Mouse (Mus musculus): ENCODE results near the gene Thra.

Gene Thra

DNA sequence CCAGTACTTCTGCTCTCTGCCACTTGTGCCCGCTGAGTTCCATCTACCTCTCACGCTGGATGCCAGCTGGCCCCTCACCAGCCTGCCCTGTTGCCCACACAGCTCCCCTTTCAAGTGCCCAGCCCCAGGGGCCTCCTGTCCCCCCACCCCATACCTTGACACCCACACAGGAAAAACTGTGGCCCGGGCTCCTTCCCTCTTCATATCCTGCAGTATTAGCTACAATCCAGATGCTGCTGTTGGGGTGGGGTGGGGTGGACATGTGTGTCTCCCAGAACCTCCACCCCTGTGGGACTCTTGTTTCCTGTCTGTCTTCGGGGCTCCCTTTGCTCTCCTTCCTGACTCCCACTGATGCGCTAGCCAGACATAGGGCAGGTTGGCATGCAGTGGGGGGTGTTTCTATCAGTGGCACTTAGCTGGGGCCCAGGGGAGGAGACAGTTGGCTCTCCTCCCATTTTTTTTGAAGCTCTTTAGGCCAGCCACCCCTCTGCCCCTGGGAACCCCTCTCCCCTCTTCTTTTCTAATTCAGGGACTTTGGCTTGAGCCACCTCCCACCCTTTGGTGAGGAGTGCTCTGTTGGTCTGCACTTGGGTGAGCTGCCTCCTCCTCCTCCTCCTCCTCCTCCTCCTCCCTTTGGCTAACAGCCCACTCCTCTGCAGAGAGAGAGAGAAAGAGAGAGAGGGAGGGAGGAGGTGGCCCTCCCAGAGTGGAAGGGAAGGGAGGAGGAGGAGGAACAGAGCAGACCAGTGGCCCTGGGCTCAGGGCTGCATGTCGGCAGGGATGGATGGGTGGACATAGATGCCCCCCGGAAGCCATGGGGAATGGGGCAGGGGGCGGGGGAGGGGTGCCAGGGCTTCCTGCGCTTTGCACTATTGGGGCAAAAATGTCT lies 25.2 kb downstream of the Thra start:
- no peak for DNase-seq (ENCODE audit: low spot score)

GRCm38 (mm10) chr11:98766346-98766745 lies 25.9 kb downstream of the Thra start:
- no peak for DNase-seq (ENCODE audit: low spot score)

DNA sequence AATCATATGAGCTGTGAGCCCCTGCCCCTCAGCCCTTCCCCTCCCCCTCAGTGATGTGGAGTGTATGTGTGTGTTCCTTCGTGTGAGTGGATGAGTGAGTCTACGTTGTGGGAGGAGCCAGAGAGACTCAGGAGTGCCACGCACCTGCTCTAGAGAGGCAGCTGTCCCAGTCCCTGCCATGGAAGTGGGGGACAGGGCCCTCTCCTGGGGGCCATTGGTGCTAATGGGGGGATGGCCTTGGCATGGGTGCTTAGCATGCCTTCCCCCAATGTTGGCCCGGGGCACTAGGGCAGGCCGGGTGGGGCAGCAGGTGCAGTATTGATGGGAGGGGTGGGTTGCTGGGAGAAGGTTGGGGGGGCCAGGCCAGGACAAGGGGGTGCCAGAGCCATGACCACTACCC lies 26.4 kb downstream of the Thra start:
- DNase-seq (ENCODE audit: low spot score): no peak

DNA sequence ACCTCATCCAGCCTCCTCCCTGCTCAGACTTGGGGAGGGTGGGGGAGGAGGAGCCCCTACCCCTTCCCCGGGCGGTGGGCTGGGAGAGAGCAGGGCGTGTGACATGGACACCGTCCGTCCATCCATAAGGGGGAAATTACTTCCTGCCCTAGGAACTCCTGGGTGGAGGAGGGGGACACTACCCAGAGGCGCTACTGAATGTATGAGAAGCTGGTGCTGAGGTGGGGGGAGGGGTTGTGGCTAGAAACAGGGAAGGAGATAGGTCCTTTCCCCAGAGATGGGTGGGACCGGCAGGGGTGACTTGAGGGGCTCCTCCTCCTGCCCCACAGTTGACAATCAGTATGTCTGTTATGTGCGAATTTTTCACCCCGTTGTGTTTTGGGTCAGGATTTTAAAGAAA lies 26.8 kb downstream of the Thra start:
- no peak for DNase-seq (ENCODE audit: low spot score)

DNA sequence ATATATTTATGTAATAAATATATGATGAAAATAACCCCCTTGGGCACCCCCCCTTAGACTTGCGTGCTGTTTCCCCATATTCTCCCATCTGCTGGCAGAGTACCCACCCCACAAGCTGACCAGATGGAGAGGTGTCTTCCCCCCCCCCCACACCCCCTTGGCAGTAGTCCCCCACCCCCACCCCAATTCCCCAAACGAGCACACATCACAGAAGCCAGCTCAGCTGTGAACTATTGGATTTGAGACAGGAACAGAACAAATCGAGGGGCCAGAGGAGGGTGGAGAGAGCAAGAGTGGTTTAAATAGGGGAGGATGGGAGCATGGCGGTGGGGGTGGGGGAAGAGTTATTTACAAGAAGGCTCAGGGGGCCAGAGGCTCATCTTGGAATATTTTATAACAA lies 27.3 kb downstream of the Thra start:
- DNase-seq (ENCODE audit: low spot score): no peak

GRCm38 (mm10) chr11:98768127-98769006 lies 27.9 kb downstream of the Thra start:
- no peak for DNase-seq (ENCODE audit: low spot score)

DNA sequence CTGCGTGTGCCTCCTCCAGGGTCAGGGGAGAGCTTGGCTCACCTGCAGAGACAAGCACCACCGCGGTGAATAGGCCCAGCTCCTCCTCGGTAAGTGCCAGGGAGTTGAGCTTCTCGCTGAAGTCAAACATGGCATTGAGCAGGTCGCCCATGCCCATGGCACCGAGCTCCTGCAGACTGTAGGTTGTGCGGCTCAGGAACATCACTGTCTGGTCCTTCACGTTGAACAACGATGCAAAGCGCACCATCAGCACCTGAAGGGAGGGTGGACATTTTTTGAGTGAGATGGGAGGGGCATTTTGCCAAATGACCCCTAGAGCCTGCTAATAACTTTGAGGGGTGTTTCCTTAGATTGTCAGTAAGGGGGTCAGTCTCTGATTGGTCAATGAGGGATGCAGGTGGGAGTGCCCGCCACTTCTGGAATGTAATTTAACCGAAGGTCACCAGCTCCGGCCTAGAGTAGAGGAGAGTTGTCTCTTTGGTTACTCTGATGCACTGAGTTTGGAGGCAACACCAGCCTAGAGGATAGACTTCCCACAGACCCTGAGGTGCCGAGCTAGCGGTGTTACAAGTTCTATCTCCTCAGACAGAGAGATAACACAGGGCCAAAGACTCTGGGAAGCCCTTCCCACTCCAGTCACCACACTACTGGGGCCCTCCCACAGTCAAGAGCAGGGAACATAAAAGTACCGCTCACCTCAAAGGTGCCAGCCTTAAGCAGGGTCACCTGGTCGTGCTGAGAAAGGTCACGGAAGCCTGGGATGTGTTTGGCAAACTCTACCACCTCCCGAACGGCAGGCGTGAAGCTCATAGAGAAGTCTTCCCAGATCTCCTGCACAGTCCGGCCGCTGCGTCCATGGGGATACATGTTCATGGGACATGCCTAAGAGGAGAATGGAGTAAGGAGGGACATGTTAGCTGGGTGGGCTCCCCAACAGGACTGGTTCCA lies 28.8 kb downstream of the Thra start:
- no peak for DNase-seq (ENCODE audit: low spot score)

DNA sequence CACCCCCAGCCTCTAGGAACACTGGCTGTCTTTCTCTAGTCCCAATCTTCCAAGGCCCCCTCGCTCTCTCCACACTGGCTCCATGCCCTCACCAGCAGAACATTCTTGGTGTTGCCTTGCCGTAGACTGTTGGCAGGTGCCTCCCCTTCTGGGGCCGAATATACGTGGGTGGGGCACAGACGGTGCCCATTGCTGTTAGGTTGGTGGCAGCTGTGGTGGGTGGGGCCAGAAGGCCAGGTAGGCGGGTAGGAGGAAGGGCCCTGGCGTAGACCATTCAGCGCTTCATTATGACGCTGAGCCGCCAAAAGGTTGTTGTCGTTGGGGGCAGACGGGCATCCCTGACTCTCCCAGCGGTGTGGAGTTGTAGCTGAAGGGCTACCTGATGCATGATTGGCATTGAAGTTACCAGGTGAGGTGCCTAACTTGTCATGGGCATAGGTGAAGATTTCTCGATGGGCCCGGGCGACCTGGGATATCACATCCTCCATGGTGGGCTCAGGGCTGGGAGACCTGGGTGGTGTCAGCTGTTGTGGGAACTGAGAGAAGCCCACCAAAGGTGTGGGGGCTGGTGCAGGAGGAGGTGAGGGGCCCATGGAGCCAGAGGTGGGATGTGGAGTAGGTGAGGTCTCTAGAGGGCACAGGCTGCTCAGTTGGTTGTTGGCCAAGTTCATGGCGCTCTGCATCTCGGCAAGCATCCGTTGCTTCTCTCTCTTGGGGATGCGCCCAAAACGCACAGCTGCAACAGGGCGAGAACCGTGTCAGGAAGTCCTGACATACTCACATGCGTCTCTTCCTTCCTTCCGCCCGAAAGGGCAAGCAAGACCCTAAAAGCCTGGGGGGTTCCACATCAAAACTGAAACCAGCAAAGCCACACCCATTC lies 29.9 kb downstream of the Thra start:
- DNase-seq (ENCODE audit: low spot score): no peak

- no peak for DNase-seq (ENCODE audit: low spot score)
Measured at GRCm38 (mm10) chr11:98771131-98771530, 30.7 kb downstream of the Thra start.

- no peak for DNase-seq (ENCODE audit: low spot score)
Measured at GRCm38 (mm10) chr11:98771844-98772525, 31.5 kb downstream of the Thra start.

- DNase-seq (ENCODE audit: low spot score): peak; percentile 74
Measured at GRCm38 (mm10) chr11:98772667-98773171, 32.3 kb downstream of the Thra start.

GRCm38 (mm10) chr11:98773635-98774295 lies 33.3 kb downstream of the Thra start:
- DNase-seq (ENCODE audit: low spot score): peak; percentile 100

DNA sequence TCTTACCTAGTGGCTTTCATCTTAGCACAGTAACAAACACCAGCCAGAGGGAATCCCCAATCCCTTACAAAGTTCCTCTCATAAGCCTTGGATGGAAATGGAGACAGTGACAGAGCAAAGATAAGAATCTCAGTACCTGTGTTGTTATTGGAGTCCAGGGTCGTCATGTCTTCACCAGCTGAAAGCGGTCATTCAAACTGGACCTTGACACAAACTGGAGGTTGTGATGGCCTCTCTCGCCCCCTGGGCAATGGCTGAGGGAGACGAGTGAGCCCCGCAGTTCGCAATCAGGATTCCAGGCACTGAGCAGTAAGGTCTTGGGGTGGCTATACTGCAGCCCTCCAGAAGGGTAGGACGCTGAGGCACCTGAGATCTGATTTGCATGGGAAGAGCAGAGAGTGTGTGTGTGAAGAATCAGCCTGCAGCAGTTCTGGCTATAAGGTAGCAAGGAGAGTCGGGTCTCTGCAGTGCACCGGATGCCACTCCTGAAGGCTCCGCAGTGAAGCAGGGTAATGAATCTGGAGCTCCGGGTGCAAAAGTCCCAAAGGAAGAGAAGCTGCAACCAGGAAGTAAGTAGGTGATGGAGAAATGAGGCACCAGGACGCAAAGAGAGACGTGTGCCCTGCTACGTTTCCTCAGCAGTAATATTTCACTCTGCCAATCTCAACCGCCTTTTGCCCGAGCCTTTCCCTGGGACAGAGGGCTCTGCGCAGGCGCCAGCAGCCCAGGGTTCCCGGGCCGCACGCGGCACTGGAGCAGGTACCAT lies 34.3 kb downstream of the Thra start, which contains the start of gene Nr1d1:
Gene Nr1d1, minus strand, starts transcription at position 752 of the 766 bp plus-strand sequence.
- DNase-seq (ENCODE audit: low spot score): no peak

GRCm38 (mm10) chr11:98775348-98776051 lies 35.1 kb downstream of the Thra start:
- peak; percentile 99 for DNase-seq (ENCODE audit: low spot score)

DNA sequence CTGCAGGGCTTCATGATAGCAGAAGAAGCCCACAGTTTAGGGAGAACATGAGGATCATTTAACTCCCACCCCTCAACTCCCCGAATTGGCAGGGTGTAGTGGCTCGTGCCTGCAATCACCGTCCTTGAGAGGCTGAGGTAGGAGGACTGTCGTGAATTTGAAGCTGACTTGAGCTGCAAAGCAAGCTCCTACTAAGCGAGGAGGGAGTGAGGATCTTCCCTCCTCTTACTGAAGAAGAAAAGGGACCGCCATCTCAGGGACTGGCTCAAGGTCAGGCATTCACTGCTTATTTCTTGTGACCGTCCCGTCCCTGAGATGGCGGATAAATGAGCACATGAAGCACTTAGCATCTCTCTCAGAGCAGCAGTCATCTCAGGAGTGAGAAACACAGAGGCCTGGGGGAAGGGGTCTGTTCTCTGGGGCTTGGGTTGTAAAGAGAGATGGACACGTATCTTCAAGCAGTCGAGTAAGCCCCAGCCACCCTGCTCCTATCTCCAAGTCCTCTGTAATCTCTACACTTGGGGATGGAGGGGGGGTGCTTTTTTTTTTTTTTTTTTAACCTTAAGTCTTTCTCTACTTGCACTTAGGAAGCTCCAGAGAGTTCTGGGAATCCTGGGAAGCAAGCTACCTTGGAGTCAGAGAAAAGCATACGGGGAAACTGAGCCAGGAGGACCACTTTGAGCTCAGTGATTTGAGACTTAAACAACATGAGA lies 35.8 kb downstream of the Thra start:
- no peak for DNase-seq (ENCODE audit: low spot score)

GRCm38 (mm10) chr11:98776843-98777590 lies 36.6 kb downstream of the Thra start:
- DNase-seq (ENCODE audit: low spot score): peak; percentile 56

- DNase-seq (ENCODE audit: low spot score): no peak
Measured at GRCm38 (mm10) chr11:98777888-98778287, 37.5 kb downstream of the Thra start.

Measured in urinary bladder, postnatal 14 days (tissue).